Mouse (Mus musculus) forebrain, embryonic 12.5 days (tissue): Measurements from ENCODE around the gene Olfr487. TPM values are rescaled to one million over a fixed set of nuclear protein-coding genes. Genes with fewer than 3 reads are reported as not detected.
"Not testable (repeated sequence)": the region's sequence is repeated elsewhere in the genome, so short reads cannot be mapped to it uniquely, and the experiment has no call there.

ENCODE experiments used
- ATAC-seq: fragments of 200-750 bp; cut with Nextera tagmentation; 2 replicates; pipeline ENCODE4 v1.8.0; 2017; ENCODE audit warnings: moderate TSS enrichment; ENCODE audit not compliant: low FRiP score
- H3K27ac ChIP-seq: fragments of 300-500 bp; sonication (generic); 2 replicates; pipeline ENCODE4 v1.5.1; 2016; ENCODE audit warnings: mild to moderate bottlenecking
- H3K27me3 ChIP-seq: fragments of 300-500 bp; sonication (generic); 2 replicates; pipeline ENCODE4 v1.6.1; 2016; ENCODE audit warnings: mild to moderate bottlenecking
- H3K36me3 ChIP-seq: fragments of 300-500 bp; sonication (generic); replicated peaks from 2 replicates; pipeline ENCODE4 v1.6.1; 2016; ENCODE audit warnings: mild to moderate bottlenecking
- H3K4me1 ChIP-seq: fragments of 300-500 bp; sonication (generic); 2 replicates; pipeline ENCODE4 v1.6.1; 2016
- H3K4me2 ChIP-seq: fragments of 300-500 bp; sonication (generic); 2 replicates; pipeline ENCODE4 v1.6.1; 2016; ENCODE audit warnings: mild to moderate bottlenecking, moderate library complexity
- H3K4me3 ChIP-seq: fragments of 300-500 bp; sonication (generic); replicated peaks from 2 replicates; pipeline ENCODE4 v1.5.1; 2016; ENCODE audit warnings: mild to moderate bottlenecking
- H3K9ac ChIP-seq: fragments of 300-500 bp; sonication (generic); 2 replicates; pipeline ENCODE4 v1.6.1; 2016; ENCODE audit warnings: mild to moderate bottlenecking
- H3K9me3 ChIP-seq: fragments of 300-500 bp; sonication (generic); 2 replicates; pipeline ENCODE4 v1.6.1; 2016
- WGBS: fragments of 180-500 bp; shearing (Covaris S2); methylation state at CpG from one replicate; pipeline ENCODE4 v1.1.7; 2016; 5-methylcytosine and 5-hydroxymethylcytosine counted together
- polyA plus RNA-seq: library from polyadenylated mRNA; unstranded; fragments of >200 nt; fragmentation: Nextera tagmentation; extraction: Ambion mirVana; gene quantifications from 2 replicates; pipeline ENCODE4 v1.2.1, GENCODE M21; 2016

The Olfr487 gene
- polyA plus RNA-seq: not detected in 2 replicates

- ATAC-seq, H3K9ac ChIP-seq: not testable (repeated sequence)
Observed at GRCm38 (mm10) chr7:108214536-108214935, at the start of gene Olfr487. TSS of gene Olfr487 (minus strand) at chr7:108214636.

GRCm38 (mm10) chr7:108258247-108258646, 43.8 kb upstream of the Olfr487 start, which contains the start of gene Olfr488:
TSS of gene Olfr488 (minus strand) at chr7:108258347.
- H3K9me3 ChIP-seq: no peaks in the 10 kb centered on the region
- H3K4me3 ChIP-seq: no peak within 1 kb of the TSS
- no peak within 1 kb of the TSS for H3K4me2 ChIP-seq
- no peak within 1 kb of the TSS for H3K27ac ChIP-seq
- no peak within 1 kb of the TSS for H3K9ac ChIP-seq
- H3K4me1 ChIP-seq: no peaks in the 10 kb centered on the region
- H3K36me3 ChIP-seq: no peaks in the 10 kb centered on the region
- H3K27me3 ChIP-seq: no peaks in the 10 kb centered on the region
- ATAC-seq: no peak

More at GRCm38 (mm10) chr7:108214536-108214935, at the start of gene Olfr487:
- H3K27me3 ChIP-seq, H3K27ac ChIP-seq, H3K36me3 ChIP-seq, H3K9me3 ChIP-seq, H3K4me1 ChIP-seq, H3K4me3 ChIP-seq, H3K4me2 ChIP-seq: not testable (repeated sequence)

- ATAC-seq: no peak
- H3K36me3 ChIP-seq: no peaks in the 10 kb centered on the region
Observed at GRCm38 (mm10) chr7:108233551-108233950, 19.1 kb upstream of the Olfr487 start.

GRCm38 (mm10) chr7:108196938-108197337, 17.5 kb downstream of the Olfr487 start:
- no peak overlapping the region for H3K4me3 ChIP-seq
- H3K9ac ChIP-seq: no peak overlapping the region
- H3K4me2 ChIP-seq: no peak overlapping the region
- 42% methylated on average over 6 of the region's 6 CpGs for WGBS
- no peaks in the 10 kb centered on the region for H3K27me3 ChIP-seq
- no peaks in the 10 kb centered on the region for H3K9me3 ChIP-seq
- no peak overlapping the region for H3K27ac ChIP-seq
- no peaks in the 10 kb centered on the region for H3K36me3 ChIP-seq
- H3K4me1 ChIP-seq: no peaks in the 10 kb centered on the region
- ATAC-seq: no peak

More at GRCm38 (mm10) chr7:108233551-108233950, 19.1 kb upstream of the Olfr487 start:
- Histone ChIP-seq H3K4me1 (no peaks in the 10 kb centered on the region), H3K27me3 (no peaks in the 10 kb centered on the region), H3K4me3 (no peak overlapping the region), H3K9ac (no peak overlapping the region), H3K9me3 (no peaks in the 10 kb centered on the region), H3K27ac (no peak overlapping the region), H3K4me2 (no peak overlapping the region)
- WGBS: 71% methylated on average over 3 of the region's 3 CpGs

- not testable (repeated sequence) for H3K9ac ChIP-seq, H3K9me3 ChIP-seq, H3K36me3 ChIP-seq, H3K4me3 ChIP-seq, H3K4me1 ChIP-seq, ATAC-seq, H3K4me2 ChIP-seq, H3K27me3 ChIP-seq, H3K27ac ChIP-seq
- 62% methylated on average over 3 of the region's 3 CpGs for WGBS
Observed at GRCm38 (mm10) chr7:108196337-108196736, 18.1 kb downstream of the Olfr487 start.

GRCm38 (mm10) chr7:108192714-108193113, 21.7 kb downstream of the Olfr487 start:
- not testable (repeated sequence) for H3K27ac ChIP-seq, H3K4me1 ChIP-seq, H3K27me3 ChIP-seq, ATAC-seq, H3K4me3 ChIP-seq, H3K36me3 ChIP-seq, H3K9ac ChIP-seq, H3K9me3 ChIP-seq, H3K4me2 ChIP-seq
- WGBS: 41% methylated on average over 1 of the region's 1 CpGs

GRCm38 (mm10) chr7:108191196-108191595, 23.2 kb downstream of the Olfr487 start:
- 33% methylated on average over 2 of the region's 2 CpGs for WGBS
- not testable (repeated sequence) for ATAC-seq, H3K9me3 ChIP-seq

GRCm38 (mm10) chr7:108185237-108185636, 29.2 kb downstream of the Olfr487 start:
- H3K4me3 ChIP-seq, ATAC-seq, H3K4me1 ChIP-seq, H3K36me3 ChIP-seq, H3K9me3 ChIP-seq, H3K9ac ChIP-seq, H3K27ac ChIP-seq, H3K27me3 ChIP-seq, H3K4me2 ChIP-seq: not testable (repeated sequence)
- WGBS: 95% methylated on average over 2 of the region's 2 CpGs

More at GRCm38 (mm10) chr7:108191196-108191595, 23.2 kb downstream of the Olfr487 start:
- H3K4me2 ChIP-seq, H3K4me1 ChIP-seq, H3K27ac ChIP-seq, H3K9ac ChIP-seq, H3K36me3 ChIP-seq, H3K4me3 ChIP-seq, H3K27me3 ChIP-seq: not testable (repeated sequence)

- not testable (repeated sequence) for H3K4me3 ChIP-seq, H3K27ac ChIP-seq, H3K27me3 ChIP-seq, H3K9ac ChIP-seq, H3K4me2 ChIP-seq, ATAC-seq, H3K9me3 ChIP-seq, H3K4me1 ChIP-seq, H3K36me3 ChIP-seq
- 83% methylated on average over 3 of the region's 3 CpGs for WGBS
Observed at GRCm38 (mm10) chr7:108184401-108184800, 30.0 kb downstream of the Olfr487 start.

- H3K4me2 ChIP-seq, H3K9ac ChIP-seq, ATAC-seq, H3K27ac ChIP-seq, H3K4me3 ChIP-seq, H3K36me3 ChIP-seq, H3K4me1 ChIP-seq, H3K27me3 ChIP-seq, H3K9me3 ChIP-seq: not testable (repeated sequence)
- 95% methylated on average over 1 of the region's 1 CpGs for WGBS
Observed at GRCm38 (mm10) chr7:108172642-108173041, 41.8 kb downstream of the Olfr487 start, which contains the start of gene Olfr486. TSS of gene Olfr486 (minus strand) at chr7:108172742.

- Histone ChIP-seq H3K27ac (no peak within 1 kb of the TSS), H3K4me3 (no peak within 1 kb of the TSS), H3K27me3 (no peaks in the 10 kb centered on the region), H3K9me3 (no peaks in the 10 kb centered on the region), H3K36me3 (no peaks in the 10 kb centered on the region), H3K9ac (no peak within 1 kb of the TSS), H3K4me1 (no peaks in the 10 kb centered on the region), H3K4me2 (no peak within 1 kb of the TSS)
- no peak for ATAC-seq
Observed at GRCm38 (mm10) chr7:108159771-108160170, 54.7 kb downstream of the Olfr487 start, which contains the start of gene Olfr485. TSS of gene Olfr485 (minus strand) at chr7:108159871.
